Mouse (Mus musculus): ENCODE measurements at regions not wholly inside any gene's neighbourhood (a gene's known extent, or its start where the extent isn't known, plus 50 kb on each side); places are given as distances from the start of the nearest gene placed in this dataset.

DNA sequence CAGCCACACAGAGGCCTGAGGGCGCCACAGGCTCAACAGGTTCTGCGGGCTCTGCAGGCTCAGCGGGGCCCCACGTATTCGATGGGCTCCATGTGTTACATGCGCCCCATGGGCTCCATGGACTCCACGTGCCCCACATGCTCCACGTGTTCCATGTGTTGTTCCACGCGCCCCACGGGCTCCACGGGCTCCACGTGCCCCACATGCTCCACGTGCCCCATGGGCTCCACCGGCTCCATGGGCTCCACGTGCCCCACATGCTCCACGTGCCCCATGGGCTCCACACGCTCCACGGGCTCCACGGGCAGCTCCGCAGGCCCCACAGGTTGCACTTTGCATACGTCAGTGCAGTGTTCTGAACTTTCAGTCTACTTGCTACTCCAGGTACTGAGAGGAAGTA lies 114.0 kb upstream of the Map1b start:
- TF ChIP-seq POLR2A (IDR thresholded peaks at IDR 0.05; ENCODE audit: control insufficient read depth, low read depth, low read length) (no peak), CTCF (IDR thresholded peaks at IDR 0.05; ENCODE audit: control insufficient read depth, insufficient read depth, insufficient replicate concordance, low read depth, low read length) (no peak)

All from testis, adult 2 months (tissue).